Mouse (Mus musculus) right cerebral cortex, postnatal 14 days (tissue): ENCODE results near the gene Ihh.

Experiments used
- DNase-seq: peaks from one replicate; pipeline ENCODE4 v3.0.0; 2022

Gene Ihh

GRCm38 (mm10) chr1:74951556-74952210 is at the start of gene Ihh:
Ihh (minus strand) TSS chr1:74951672.
- no peak for DNase-seq

GRCm38 (mm10) chr1:75001183-75001582 is 49.7 kb upstream of the Ihh start:
- no peak for DNase-seq

- DNase-seq = peak; percentile 29
Observed at GRCm38 (mm10) chr1:75000496-75000895, 49.0 kb upstream of the Ihh start.

- DNase-seq = no peak
Observed at GRCm38 (mm10) chr1:74999173-74999572, 47.7 kb upstream of the Ihh start.

GRCm38 (mm10) chr1:74997231-74997630 is 45.8 kb upstream of the Ihh start:
- DNase-seq = no peak

- DNase-seq = no peak
Observed at GRCm38 (mm10) chr1:74977001-74977400, 25.5 kb upstream of the Ihh start.

GRCm38 (mm10) chr1:74975936-74976335 is 24.5 kb upstream of the Ihh start:
- DNase-seq = no peak

GRCm38 (mm10) chr1:74973590-74973989 is 22.1 kb upstream of the Ihh start:
- no peak for DNase-seq

- DNase-seq = no peak
Observed at GRCm38 (mm10) chr1:74971353-74972050, 20.0 kb upstream of the Ihh start.

GRCm38 (mm10) chr1:74967962-74968580 is 16.6 kb upstream of the Ihh start:
- DNase-seq = no peak

- DNase-seq = peak; percentile 77
Observed at GRCm38 (mm10) chr1:74964494-74965215, 13.2 kb upstream of the Ihh start.

GRCm38 (mm10) chr1:74962853-74963227 is 11.4 kb upstream of the Ihh start:
- no peak for DNase-seq

- DNase-seq = no peak
Observed at GRCm38 (mm10) chr1:74962126-74962852, 10.8 kb upstream of the Ihh start.

- DNase-seq = no peak
Observed at GRCm38 (mm10) chr1:74961722-74962121, 10.2 kb upstream of the Ihh start.

- no peak for DNase-seq
Observed at GRCm38 (mm10) chr1:74960059-74960458, 8.6 kb upstream of the Ihh start.

GRCm38 (mm10) chr1:74950576-74951490 is 639 bp downstream of the Ihh start:
- DNase-seq = no peak

- no peak for DNase-seq
Observed at GRCm38 (mm10) chr1:74950066-74950465, 1.4 kb downstream of the Ihh start.

- DNase-seq = no peak
Observed at GRCm38 (mm10) chr1:74949666-74950050, 1.8 kb downstream of the Ihh start.

GRCm38 (mm10) chr1:74948784-74949665 is 2.4 kb downstream of the Ihh start:
- peak; percentile 68 for DNase-seq

GRCm38 (mm10) chr1:74947986-74948670 is 3.3 kb downstream of the Ihh start:
- no peak for DNase-seq
